Mouse (Mus musculus) ovary, postnatal 10 days (tissue): ENCODE measurements around the gene Traip.

ENCODE experiments used
- DNase-seq: peaks from one replicate; pipeline ENCODE4 v3.0.0; 2022; ENCODE audit warnings: low spot score

Traip gene

GRCm38 (mm10) chr9:107949922-107950235 is at the start of gene Traip:
Gene Traip (plus strand): TSS chr9:107950136.
- no peak for DNase-seq

DNA sequence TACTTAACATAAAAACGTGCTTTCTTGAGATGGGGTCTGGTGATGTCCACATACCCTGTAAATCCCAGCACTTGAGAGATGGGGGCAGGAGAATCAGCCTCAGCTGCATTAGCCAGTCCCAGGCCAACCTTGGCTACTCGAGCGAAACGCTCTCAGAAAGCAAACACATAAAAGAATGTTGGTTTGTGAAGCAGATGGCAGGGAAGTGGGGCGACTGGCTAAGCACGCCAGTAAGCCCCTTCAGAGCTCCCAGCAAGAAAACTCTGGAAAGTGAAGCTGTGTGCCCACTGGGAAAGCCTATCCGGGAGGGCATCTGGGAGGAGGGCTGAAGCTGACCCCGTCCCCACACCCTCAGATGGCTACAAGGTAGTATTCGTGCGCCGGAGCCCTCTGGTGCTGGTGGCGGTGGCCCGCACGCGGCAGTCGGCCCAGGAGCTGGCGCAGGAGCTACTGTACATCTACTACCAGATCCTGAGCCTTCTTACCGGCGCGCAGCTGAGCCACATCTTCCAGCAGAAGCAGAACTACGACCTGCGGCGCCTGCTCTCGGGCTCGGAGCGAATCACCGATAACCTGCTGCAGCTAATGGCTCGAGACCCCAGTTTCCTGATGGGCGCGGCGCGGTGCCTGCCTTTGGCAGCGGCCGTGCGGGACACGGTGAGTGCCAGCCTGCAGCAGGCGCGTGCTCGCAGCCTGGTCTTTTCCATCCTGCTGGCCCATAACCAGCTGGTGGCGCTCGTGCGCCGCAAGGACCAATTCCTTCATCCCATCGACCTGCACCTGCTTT is 48.9 kb upstream of the Traip start:
- peak; percentile 58 for DNase-seq

GRCm38 (mm10) chr9:107901627-107901914 is 48.4 kb upstream of the Traip start:
- no peak for DNase-seq

DNA sequence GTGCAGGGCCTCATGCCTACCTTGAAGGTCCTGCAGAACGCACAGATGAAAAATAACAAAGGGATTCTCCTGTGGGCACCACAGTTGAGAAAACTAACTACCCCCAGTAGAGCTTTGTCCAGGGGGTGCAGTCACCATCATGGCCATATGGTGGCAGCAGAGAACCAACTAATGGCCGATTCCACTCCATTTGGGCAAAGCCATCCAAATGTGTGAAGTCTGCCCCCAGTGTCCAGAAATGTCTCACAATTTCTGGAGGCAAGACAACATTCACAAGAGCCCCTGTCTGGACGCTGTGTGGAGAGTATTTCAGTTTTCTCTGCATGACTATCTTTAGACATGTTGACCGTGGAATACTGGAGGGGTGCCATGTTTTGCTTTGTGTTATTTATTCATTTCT is 45.2 kb upstream of the Traip start:
- peak; percentile 79 for DNase-seq

DNA sequence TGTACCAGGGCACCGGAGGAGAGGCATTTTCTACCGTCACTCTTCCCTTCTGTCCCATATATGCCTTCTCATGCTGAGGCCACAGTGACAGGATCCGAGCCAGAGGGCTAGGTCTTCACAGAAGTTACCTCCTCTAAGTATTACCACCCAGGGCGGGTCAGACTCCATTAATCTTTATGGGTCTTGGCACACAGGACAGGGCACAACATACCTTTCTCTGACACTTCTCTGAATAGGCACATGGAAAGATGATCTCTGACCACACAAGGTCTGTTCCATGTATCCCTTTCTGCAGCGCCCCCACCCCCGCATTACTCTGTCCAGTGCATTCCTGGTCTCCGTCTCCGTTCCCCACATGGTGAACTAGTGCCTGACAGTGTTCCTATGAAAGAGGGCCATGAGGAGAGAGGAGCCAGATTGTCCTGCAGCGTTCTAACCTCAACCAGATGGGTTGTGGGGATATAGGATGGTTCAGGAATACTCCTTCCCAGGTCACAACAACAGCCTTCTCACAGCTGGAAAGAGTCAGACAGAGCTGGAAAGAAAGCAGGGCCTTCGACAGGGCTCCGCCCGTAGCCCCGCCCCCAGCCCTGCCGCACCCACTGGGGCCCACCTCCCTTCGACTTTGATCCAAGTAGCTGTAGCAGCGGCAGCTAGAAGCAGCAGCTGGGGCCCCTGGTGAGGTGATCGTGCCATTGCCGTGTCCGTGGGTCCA is 43.5 kb upstream of the Traip start, which contains the start of gene Mst1r:
Gene Mst1r, plus strand, starts transcription at position 622 of the 715 bp plus-strand sequence.
- DNase-seq: peak; percentile 72

- DNase-seq: no peak
These were observed 42.8 kb upstream of the Traip start for GRCm38 (mm10) chr9:107906967-107907800.

GRCm38 (mm10) chr9:107907801-107908120 is 42.2 kb upstream of the Traip start:
- no peak for DNase-seq

DNA sequence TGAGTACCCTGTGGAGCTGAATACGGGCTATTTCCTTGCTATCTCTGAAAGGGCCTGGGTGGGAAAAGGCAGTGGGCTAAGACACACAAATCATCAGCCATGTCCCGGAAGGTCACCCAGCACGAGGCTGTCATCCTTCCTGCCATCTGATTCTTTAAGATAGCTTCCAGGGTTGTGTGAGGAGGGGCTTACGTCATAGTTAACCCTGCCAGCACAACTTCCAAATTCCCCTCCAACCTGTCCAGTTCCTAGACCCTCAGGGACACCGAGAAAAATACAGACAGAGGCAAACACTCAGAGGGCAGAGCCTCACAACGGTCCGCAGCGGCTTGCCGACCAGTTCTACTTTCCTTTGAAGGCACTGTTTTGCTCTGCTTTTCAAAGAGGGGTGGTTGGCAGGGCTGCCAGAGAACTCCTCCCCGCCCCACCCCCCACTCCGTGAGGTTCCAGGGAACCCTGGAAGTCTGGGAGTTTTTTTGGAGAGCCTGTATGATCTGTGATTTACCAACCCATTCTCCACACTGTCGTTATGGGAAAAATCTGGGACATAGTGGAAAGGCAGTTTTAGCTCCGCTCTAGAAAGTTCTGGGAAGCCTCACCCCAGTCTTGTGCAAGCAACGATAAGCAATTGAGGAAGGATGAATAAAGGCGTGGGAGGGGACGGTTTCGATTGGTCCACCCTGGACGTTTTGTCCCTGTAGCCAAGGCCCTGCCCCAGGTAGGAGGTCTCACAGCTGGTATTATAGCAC is 41.4 kb upstream of the Traip start:
- DNase-seq: no peak

DNA sequence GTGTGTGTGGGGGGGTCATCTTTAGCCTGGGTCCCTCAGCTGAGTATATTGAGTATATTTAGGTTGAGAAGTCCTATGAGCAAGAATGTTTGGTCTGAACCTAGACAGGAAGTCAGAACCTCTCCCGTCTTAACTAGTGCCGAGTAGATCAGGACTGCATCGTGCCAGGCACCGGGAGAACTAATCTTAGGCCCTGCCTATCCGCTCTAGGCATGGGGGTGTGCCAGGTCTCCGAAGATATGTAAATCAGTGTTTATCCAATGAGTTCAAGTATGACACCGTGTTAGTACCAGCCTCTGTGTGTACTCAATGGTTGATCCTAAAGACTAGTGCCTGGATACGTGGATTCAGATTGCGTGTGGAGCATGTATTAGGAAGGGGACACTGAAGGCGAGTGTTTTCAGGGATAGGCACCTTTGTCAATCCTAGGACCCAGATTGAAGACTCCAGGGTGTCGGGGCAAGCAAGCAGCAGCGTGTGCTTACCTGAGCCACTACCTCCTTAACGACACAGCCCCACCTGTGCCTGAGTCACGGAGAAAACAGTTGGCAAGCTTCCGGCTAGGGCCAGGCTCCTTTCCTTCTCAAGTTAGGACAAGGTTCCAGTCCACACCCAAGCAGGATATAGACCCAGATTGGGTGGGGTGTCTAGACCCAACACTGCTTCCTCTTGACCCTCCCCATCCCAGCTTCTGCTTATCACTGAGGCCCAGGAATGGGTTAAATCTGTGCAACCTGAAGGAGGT is 39.7 kb upstream of the Traip start:
- no peak for DNase-seq

GRCm38 (mm10) chr9:107914764-107915420 is 35.0 kb upstream of the Traip start:
- DNase-seq: no peak

GRCm38 (mm10) chr9:107917895-107918608 is 31.9 kb upstream of the Traip start:
- no peak for DNase-seq

DNA sequence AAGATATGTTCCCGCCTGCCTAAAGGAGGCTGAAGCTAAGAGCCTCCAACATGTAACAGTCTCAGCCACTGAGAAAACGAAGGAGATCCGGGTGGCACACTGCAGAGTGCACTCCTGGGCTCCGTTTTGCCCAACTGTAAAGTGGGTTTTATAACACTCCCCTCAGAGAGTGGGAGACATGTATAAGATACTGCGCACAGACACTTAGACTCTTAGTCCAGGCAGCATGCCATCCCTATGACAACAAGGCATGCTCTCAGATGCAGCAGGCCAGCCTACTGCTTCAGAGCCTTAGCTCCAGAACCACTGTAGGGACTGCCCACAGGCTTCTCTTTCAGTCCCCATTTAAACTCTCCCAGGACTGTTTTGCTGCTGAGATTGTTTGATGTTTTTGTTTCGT is 31.1 kb upstream of the Traip start:
- DNase-seq: no peak

DNA sequence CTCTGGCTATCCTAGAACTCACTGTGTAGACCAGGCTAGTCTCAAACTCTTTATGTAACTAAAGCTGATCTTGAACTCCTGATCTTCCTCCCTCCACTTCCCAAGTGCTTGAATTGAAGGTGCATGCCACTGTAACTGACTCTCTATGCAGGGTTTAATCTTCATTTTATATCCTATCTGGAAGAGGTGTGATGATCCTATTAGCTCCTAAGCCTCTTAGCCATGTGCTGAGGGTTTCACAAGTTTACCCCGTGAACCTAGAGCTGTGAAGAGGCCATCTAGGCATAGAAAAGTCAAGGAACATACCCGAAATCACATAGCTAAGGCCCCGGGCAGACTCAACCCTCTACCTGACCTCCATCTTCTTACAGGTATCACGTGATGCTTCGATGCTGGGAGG is 30.5 kb upstream of the Traip start:
- DNase-seq: no peak

GRCm38 (mm10) chr9:107923021-107923420 is 26.9 kb upstream of the Traip start:
- no peak for DNase-seq

GRCm38 (mm10) chr9:107923956-107924355 is 26.0 kb upstream of the Traip start:
- DNase-seq: no peak

DNA sequence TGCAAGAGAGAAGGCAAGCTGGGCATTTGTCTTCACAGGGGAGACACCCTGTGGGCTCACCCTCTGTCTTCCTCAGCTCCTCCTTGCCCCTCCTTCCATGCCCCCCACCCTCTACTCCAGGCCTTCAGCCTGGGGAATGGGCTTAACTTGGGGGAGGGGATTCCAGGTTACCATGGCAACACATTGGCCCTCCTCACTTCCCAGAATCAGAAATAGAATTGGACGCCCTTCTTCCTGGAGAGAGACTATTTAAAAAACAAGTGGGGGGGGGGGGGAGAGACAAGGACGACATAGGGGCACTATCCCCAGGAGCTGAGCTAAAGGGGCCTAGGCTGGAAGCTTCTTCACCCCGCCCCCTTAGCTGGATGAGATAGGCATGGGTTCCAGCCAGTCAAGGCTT is 24.7 kb upstream of the Traip start:
- DNase-seq: no peak

- no peak for DNase-seq
These were observed 23.0 kb upstream of the Traip start for GRCm38 (mm10) chr9:107926920-107927420.

DNA sequence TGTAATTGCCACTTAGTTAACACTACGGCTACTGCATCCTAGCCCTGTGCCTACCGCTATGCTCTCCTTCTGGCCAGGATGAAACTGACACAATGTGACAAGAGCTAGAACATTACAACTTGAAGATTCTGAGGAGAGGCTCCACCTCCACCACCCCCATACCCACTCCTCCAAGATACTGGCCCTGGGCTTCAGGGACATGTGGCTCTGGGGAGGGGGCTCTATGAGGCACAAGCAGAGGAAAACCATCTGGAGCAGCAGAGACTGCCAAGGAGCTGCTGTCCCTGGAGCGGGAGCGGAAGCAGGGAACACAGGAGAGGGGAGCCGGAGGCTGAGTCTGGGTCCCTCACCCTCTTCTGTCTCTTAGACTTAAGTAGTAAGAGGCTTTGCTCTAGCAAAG is 22.2 kb upstream of the Traip start:
- no peak for DNase-seq

DNA sequence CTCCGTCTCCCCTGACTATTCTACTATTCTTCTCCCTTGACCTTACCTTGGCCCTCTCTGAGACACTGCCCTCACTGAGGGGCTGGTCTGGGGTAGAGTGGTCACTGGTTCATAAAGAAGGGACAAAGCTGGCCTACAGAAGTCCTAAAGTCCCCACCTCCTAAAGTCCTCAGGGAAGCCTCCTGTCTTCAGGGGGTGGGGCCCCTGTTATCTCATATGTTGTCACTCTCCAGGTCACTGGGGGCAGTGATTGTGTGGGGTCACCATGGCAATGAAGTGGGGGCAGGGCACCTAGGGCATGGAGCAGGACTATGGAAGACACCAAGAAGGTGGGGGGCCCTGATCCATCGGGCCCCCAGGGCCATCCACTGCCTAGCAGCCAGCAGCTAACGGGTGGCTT is 21.8 kb upstream of the Traip start, which contains the start of gene Actl11:
Gene Actl11, plus strand, starts transcription at position 301 of the 400 bp plus-strand sequence.
- DNase-seq: no peak

GRCm38 (mm10) chr9:107932221-107932620 is 17.7 kb upstream of the Traip start:
- no peak for DNase-seq
